Mouse (Mus musculus) mammary gland, adult 2 months (tissue): Measurements from ENCODE around the gene Agpat3. TPM values are rescaled to one million over a fixed set of nuclear protein-coding genes. Genes with fewer than 3 reads are reported as not detected.

Source experiments
- polyA plus RNA-seq: library from polyadenylated mRNA; depleted of rRNA; stranded (reverse); fragments of >200 nt; gene quantifications from 2 replicates; pipeline ENCODE4 v1.2.3, GENCODE M21; 2012; ENCODE audit warnings: low replicate concordance; rRNA removed

The Agpat3 gene
- polyA plus RNA-seq = 431 and 505 TPM in 2 replicates

DNA sequence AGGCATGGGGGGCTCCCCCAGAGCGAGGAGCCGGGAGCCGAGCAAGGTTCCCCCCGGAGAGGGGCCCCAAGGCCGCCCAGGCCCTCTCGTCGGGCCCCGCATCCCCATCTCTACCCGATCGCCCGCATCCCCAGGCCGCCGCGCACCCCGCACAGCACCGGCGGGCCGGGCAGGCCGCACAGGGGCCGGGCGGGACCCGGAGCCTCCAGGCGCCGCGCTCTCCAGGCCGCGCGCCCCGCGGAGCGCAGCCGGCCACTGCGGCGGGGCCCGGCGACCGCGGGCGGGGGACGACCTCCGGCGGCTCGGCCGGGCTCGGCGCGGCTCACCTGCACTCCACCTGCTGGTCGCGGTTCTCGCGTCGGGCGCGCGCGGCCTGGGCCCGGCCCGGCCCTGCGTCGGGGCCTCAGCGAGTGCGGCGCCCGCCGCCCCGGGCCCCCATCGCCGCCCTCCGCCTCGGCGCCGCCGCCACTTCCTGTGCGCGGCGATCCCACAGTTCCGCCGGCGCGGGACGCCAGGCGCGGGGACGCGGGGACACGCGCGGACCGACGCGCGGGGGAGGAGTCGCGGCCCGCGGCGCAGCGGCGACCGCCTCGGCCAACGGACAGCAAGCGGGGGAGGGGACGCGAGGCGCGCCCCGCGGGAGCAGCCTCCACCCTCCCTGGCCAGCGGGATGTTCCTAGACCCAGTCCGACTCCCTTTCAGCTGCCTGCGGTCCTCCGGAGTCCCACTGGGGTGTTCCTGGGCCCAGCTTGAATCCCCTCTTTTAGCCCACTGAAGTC lies at the start of gene Agpat3:
TSS of gene Agpat3 (minus strand) at position 603 of the 779 bp plus-strand sequence.

DNA sequence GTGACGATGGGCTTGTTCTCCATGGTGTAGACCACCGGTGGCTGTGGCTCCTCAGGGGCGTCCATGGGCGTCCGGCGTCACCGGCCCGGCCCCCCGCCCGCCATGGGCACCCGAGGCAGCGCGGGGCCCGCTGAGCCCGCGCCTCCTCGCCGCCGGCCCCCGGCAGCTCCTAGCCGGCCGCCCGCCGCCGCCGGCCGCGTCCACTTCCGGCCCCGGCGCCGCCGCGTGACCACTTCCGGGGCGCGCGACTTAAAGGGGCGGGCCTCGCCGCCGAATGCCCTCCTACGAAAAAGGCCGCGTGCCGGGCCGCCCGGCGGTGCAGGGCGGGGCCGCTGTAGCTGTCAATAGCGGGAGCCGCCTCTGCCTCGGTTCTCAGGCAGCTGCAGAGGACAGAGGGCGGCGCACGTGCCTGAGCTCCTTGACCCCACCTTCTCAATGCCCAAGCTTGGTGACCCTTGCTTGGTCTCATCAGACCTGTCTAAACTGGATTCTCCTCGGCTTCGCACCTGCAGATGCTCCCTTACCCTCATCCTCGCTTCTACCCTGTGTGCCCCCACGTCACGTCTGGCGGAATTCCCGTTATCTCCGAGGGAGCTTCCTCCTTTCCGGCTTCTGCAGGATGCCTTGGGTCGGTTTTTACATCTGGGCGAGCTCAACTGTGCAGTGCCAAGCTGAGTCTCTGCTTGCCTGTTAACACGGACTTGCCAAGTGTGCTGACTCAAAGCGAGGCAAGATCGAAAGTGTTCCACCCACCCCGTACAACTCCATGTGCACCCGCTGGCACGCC lies 107.7 kb downstream of the Agpat3 start, which contains the start of gene Trappc10:
TSS of gene Trappc10 (minus strand) at position 204 of the 787 bp plus-strand sequence.

Other genes starting within 250 kb of the Agpat3 start
- 209 and 350 TPM in 2 replicates for gene D10Jhu81e, start 182.7 kb downstream of the Agpat3 start, polyA plus RNA-seq
- gene Pwp2, start 167.3 kb downstream of the Agpat3 start, polyA plus RNA-seq = 10.2 and 12.9 TPM in 2 replicates
- 54.3 and 64.9 TPM in 2 replicates for gene Trappc10, start 107.8 kb downstream of the Agpat3 start, polyA plus RNA-seq
- gene Rrp1, start 60.6 kb upstream of the Agpat3 start, polyA plus RNA-seq = 51.0 and 63.2 TPM in 2 replicates
- 46.1 and 53.4 TPM in 2 replicates for gene Cstb, start 73.2 kb upstream of the Agpat3 start, polyA plus RNA-seq
- 36.1 and 37.3 TPM in 2 replicates for gene Pdxk, start 112.5 kb upstream of the Agpat3 start, polyA plus RNA-seq
- not detected in 2 replicates for gene Olfr1358, start 164.9 kb upstream of the Agpat3 start, polyA plus RNA-seq
- gene Ilvbl, start 221.9 kb upstream of the Agpat3 start, polyA plus RNA-seq = 48.0 and 59.2 TPM in 2 replicates
- 32.6 and 39.2 TPM in 2 replicates for gene Syde1, start 239.5 kb upstream of the Agpat3 start, polyA plus RNA-seq